Mouse (Mus musculus): ENCODE data around the gene Hbb-bs.
A peak's percentile ranks its signal among the peaks of the same experiment; 100 is the strongest.
"Not testable (repeated sequence)": the region's sequence is repeated elsewhere in the genome, so short reads cannot be mapped to it uniquely, and the experiment has no call there.

Gene Hbb-bs

DNA sequence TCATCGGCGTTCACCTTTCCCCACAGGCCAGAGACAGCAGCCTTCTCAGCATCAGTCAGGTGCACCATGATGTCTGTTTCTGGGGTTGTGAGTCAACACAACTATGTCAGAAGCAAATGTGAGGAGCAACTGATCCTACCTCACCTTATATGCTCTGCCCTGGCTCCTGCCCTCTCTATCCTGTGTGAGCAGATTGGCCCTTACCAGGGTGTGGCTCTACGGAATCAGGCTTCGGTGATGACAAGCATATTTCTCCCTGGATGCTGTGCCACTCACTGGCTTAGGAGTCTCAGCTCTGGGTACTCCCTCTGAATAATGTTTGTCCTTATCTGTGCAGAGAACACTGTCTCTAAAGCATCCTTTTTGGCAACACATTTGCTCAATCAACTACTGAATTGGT, at the start of gene Hbb-bs:
Gene Hbb-bs, minus strand, starts transcription at position 289 of the 400 bp plus-strand sequence.
- DNase-seq (ENCODE audit: low spot score), result no peak

DNA sequence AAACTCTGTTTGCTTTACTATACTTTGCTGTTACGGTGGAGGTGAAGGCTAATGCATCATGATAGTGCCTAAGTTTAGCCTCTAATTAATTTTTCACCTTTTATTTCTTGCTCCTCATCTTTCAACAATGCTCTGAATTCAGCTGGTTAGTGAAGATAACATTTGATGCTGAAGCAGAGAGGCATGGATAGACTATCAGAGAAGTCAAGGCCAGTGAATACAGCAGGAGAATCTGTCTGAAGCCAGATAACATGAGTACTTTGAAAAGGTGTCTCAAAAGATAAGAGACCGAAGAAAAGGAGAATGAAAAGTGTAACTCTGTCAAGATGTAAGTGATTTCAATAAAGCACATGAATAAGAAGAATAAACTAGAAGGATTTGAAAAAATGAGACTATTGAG, 49.2 kb upstream of the Hbb-bs start:
- DNase-seq (ENCODE audit: low spot score), result no peak

DNA sequence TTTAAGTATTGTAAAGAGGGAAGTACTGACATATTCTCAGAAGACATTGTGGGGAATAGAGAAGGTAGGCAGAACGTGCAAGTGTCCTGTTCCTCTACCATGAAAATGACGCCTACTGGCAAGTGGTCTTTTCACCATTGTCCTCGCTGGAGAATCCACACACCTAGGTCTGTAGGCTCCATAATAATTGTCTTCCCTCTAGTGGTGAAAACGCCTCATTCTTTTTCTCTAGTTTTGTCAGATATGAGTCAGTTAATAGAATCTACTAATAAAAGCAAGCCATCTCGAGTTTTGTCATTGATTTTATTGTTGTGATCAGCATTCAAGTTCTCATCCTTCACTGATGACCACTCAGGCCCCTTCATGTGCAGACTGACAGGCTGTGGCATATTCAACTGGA, 46.6 kb upstream of the Hbb-bs start:
- no peak for DNase-seq (ENCODE audit: low spot score)

DNA sequence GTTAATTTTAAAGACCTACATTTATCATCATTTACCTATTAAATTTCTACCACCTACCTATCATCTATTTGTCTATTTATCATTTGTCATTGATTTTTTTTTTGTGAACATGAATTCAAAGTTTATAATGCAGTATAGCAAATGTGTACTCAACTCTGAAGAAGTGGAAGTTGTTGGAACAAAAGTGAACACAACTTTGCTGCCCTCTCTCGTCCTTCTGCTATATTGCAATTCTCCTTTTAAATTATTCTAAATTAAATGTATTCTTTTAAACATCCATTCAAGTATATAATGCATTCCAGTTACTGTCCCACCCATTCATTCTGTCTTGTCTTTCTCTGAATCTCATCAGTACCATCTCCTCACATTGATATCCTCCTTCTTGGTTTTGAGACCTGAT, 45.2 kb upstream of the Hbb-bs start:
- no peak for DNase-seq (ENCODE audit: low spot score)

DNA sequence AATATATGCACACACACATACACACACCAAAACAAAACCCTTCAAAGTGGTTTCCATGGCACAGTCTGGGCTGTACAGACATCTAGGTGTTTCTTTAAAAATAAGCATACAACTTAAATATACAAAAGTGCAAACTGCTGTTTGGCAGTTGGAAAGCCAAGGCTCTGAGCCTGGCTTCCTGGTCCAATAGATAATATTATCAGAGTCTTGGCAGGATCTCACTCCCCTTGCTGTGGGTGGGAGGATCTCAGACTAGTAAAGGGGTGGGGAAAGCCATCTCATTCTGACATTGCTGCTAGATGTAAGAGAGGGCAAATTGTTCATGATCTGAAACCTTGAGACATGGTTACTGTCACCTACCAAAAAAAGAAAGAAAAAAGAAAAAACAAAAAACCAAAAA, 42.8 kb upstream of the Hbb-bs start:
- DNase-seq (ENCODE audit: low spot score), result no peak

DNA sequence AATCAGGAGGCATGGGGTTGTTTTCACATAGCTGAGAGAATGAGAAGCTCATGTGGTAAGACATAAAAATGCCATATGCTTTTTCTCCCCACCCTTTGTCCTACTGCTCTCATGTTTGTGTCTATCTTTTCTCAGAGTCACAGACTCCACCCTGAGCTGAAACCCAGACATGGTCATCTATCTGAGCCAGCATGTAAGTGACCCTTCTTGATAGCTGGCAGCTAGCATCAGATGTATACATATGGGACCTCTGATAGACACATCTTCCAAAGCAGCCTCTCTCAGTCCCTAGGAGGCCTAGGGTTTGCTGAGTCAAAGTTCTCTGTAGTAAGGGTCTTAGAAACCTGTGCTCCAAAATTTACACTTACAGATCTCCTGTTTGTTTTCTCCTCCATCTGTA, 37.8 kb upstream of the Hbb-bs start:
- DNase-seq (ENCODE audit: low spot score), result peak; percentile 17

DNA sequence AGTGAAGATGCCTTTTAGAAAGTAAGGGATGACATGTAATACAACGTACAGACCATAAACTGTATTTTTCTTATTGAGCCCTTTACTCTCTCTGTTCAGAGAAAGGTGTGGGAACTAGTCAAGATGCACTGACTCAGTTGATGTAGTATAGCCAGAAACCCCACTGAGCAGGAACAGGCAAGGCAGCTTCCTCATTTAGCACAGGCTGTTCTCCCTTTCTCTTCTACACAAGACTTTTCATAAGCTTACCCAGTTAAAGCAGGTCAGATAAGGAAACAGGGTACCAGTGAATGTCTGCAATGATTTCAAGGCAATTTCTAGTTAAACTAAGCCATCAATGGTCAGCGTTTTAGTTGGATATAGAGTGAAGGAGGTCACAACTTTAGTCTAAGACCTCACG, 33.6 kb upstream of the Hbb-bs start:
- DNase-seq (ENCODE audit: low spot score), result no peak

DNA sequence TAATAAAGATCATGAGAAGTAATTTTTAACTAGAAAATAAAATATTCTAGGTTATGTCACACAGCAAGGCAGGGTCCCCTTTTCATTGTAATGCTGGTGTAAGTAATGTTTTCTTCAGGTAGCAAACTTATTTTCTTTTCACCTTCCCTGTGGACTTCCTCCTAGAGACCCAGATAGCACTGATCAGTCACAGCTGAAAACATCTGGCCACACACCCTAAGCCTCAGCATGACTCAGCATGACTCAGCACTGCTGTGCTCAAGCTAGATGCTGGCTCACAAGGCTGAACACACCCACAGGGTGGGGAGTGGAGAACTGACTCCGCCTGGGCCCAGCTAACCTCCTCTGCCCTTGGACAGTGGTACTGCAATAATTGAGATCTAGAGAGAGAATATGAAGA, 33.0 kb upstream of the Hbb-bs start:
- DNase-seq (ENCODE audit: low spot score), result peak; percentile 66

DNA sequence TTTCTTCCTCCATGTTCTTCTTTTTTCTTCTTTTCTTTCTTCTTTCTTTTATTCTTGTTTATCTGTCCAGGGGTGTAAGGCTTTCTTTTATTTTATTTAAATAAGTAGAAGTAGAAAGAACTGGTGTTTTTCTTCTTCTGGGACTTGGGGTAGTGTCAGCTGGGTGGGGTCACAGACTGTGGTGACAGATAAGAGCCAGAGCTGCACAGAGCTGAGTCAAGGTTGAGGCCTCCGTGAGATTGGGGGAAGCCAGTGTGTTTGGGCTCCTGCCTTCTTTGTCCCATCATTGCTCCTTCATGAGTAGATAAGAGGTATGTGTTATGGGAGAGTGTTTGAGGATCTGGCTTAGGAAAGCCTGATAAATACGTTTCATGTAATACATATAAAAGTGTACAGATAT, 31.2 kb upstream of the Hbb-bs start:
- peak; percentile 41 for DNase-seq (ENCODE audit: low spot score)

DNA sequence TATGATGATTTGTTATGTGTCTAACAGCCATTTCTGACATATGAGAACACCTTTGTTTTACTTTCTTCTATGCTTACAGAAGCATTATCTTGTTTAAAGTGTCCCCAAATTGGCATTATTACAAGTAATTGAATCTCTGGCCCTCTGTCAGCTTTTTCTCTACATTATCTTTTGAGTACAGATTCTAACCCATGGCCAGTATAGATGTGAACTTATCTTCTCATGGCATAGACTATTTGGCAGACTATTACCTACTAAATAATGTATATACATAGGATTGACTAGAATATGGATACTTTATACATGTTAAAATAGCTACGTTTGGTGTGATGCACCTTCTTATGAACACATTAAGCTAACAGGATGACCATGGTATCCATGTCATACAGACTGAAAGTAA, 26.8 kb upstream of the Hbb-bs start:
- no peak for DNase-seq (ENCODE audit: low spot score)

DNA sequence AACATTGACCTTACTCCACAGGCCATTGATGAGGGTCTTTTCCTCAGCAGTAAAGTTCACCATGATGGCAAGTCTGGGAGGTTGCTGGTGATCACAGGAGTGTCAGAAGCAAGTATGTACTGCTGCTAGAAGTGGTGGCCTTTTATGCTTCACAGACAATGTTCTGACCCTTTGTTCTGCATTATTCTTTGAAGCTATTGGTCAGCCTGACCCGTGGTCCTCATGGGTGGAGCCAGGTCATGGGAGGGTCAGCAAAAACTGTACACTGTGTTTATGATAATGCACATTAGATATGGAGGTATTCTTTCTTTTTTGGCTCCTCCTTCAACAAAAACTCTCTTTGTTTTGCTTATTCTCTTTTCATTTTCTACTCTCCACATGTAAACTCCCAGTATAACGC, 25.2 kb upstream of the Hbb-bs start, which contains the start of gene Hbb-y:
Gene Hbb-y, minus strand, starts transcription at position 127 of the 400 bp plus-strand sequence.
- peak; percentile 28 for DNase-seq (ENCODE audit: low spot score)

DNA sequence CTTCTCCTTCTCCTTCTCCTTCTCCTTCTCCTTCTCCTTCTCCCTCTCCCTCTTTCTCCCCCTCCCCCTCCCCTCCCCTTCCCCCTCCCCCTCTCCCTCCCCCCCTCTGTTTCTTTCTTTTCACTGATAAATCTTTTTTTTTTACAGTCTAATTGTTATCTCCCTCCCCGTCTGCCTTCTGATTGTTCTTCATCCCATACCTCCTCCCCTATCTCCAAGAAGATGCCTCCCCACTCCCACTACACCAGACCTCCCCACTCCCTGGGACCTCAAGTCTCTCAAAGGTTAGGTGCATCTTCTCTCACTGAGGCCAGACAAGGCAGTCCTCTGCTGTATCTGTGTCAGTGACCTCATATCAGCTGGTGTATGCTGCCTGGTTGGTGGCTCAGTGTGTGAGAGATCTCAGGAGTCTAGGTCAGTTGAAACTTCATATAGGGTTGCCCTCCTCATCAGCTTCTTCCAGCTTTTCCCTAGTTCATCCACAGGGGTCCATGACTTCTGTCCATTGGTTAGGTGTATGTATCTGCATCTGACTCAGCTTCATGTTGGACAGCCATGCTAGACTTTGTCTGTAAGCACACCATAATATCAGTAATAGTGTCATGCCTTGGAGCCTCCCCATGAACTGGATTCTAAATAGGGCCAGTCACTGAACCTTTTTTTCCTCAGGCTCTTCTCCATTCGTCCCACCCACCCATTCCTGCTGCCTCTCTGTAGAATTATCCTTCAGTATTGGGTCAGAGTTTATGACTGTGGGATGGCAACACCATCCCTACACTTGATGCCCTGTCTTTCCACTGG, 16.8 kb upstream of the Hbb-bs start:
- DNase-seq (ENCODE audit: low spot score), result no peak

DNA sequence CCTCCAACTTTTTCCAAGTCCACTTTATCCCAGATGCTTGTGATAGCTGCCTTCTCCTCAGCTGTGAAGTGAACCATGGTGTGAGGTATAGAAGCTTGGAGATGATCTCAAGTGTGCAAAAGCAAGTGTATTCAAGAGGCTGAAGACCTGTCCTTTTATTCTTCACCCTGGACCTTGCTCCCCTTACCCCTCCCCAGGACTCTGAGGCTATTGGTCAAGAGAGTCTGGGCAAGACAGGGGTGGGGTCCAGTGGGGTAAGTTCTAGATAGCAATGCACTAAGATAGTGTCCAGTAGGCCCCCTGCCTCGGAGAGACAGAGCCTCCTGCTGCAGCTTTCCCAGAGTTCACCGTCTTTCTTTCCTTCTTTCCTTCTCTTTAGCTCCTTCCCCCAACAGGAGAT, 15.1 kb upstream of the Hbb-bs start, which contains the start of gene Hbb-bh1:
Gene Hbb-bh1, minus strand, starts transcription at position 131 of the 400 bp plus-strand sequence.
- DNase-seq (ENCODE audit: low spot score), result peak; percentile 36

DNA sequence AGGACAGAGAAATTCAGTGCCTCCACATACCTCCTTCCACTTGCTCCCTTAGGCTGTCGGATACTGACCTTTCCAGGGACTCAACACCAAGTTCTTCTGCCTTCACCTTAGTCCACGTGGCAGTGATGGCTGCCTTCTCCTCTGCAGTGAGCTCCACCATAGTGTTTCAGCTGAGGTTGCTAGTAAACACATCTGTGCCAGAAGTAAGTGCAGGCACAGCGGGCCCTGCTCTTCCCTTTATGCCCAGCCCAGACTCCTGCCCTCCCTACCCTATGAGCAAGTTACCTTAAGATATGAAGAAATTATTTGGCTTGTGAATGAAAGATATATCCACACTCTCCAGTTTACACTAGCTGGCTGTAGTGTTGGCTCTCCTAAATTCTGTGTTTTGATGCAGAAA, 12.4 kb upstream of the Hbb-bs start, which contains the start of gene Hbb-bh2:
Gene Hbb-bh2, minus strand, starts transcription at position 253 of the 400 bp plus-strand sequence.
- no peak for DNase-seq (ENCODE audit: low spot score)

DNA sequence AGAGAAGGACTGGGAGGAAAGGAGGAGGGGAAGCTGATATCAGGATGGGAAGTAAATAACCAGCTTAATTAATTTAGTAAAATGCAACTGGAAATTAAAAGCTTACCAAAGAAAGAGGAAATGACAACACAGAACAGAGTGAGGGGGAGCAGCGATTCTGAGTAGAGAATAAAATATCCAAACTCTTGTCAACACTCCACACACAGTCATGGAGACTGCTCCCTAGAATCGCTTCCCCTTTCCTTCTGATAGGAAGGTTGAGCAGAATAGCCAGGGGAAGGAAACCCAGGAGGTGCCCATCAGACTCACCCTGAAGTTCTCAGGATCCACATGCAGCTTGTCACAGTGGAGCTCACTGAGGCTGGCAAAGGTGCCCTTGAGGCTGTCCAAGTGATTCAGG, 757 bp downstream of the Hbb-bs start:
- DNase-seq (ENCODE audit: low spot score), result not testable (repeated sequence)

DNA sequence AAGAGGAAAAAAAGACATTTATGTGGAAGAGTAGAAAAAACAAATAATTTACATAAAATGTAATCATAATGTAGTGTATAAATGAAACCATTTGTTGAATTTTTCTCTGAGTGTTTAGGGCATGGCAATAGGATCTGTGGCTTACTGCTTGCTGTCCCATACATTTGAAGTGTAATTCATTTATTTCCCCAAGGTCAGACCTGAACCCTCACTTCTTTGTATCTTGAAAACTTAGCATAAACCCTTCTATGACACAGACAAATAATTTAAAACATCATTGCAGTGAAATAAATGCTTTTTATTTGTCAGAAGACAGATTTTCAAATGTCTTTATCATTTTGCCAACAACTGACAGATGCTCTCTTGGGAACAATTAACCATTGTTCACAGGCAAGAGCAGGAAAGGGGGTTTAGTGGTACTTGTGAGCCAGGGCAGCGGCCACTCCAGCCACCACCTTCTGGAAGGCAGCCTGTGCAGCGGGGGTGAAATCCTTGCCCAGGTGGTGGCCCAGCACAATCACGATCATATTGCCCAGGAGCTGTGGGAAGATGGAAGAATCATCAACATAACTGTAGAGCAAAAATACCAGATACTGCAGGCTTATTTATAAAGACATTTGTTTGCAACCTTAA, 1.5 kb downstream of the Hbb-bs start:
- DNase-seq (ENCODE audit: low spot score), result no peak

DNA sequence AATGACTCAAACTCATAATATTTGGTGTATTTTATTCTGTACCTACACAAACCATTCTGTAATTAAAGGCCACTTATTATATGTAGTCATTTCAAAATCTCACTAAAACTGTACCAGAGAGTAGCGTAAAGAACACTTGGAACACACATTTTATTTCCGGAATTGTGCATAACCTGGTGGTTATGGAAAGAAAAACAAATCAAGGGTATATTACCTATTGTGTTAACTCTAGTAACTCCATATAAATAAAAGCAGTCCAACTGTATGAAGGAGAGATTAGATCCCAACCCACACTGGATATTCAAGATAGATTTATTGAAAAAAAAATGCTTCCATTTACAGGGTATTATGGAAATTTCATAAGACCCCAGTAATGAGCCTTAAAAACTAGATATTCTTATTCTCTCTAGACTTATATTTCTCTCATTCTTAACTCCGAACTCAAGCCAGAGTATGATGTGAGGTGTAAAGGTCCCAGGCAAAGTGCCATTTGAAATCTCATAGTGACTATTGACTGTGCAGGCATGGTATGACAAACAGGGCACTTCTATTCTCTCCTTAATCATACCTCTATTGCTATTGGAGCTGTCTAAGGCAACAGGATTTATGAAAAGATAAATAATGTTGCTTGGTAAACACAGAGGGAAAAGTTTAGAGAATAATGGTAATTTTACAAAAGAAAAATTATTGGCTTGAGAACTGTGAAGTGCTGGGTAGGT, 2.2 kb downstream of the Hbb-bs start:
- DNase-seq (ENCODE audit: low spot score), result no peak

DNA sequence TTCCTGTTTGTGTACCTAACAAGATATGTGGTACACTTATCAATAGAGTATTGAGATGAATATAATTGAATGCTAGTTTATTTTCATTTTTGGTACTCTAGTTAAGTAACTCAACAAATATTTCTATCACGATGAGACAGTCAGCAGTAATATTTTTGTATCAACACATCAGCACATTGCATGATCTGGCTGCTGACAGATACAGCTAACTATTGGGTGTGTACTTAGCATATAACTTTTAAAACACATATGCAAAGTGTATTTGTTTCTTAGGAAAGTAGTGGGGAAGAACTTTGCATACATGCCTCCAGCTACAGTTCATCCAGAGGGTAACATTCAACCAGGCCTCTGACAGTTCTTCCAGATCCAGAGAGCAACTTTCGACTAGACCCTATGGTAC, 3.3 kb downstream of the Hbb-bs start:
- DNase-seq (ENCODE audit: low spot score), result no peak

DNA sequence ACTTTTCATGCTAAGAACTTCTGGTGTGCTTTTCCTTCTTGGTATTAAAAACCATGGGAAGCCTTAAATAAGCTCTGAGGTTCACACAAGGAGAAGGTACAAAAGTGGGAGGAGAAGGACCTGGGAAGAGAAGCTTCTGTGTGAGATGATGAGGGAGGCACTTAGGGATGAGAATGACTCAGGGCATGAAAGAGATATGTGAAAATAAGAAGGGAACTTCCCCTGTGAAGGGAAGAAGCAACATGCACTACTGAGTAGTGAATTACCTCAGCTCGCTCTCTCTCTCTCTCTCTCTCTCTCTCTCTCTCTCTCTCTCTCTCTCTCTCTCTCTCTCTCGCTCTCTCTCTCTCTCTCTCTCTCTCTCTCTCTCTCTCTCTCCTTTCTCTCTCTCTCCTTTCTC, 12.8 kb downstream of the Hbb-bs start:
- not testable (repeated sequence) for DNase-seq (ENCODE audit: low spot score)

DNA sequence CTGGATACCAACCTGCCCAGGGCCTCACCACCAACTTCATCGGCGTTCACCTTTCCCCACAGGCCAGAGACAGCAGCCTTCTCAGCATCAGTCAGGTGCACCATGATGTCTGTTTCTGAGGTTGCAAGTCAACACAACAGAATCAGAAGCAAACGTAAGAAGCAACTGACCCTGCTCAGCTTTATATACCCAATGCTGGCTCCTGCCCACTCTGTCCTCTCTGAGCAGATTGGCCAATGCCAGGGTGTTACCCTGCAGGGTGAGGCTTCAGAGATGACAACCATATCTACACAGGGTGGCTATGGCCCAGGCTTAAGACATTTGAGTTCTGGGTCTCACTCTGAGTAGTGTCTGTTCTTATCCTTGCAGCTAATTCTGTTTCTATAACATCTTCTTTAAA, 14.1 kb downstream of the Hbb-bs start, which contains the start of gene Hbb-bt:
Gene Hbb-bt, minus strand, starts transcription at position 231 of the 400 bp plus-strand sequence.
- no peak for DNase-seq (ENCODE audit: low spot score)

DNA sequence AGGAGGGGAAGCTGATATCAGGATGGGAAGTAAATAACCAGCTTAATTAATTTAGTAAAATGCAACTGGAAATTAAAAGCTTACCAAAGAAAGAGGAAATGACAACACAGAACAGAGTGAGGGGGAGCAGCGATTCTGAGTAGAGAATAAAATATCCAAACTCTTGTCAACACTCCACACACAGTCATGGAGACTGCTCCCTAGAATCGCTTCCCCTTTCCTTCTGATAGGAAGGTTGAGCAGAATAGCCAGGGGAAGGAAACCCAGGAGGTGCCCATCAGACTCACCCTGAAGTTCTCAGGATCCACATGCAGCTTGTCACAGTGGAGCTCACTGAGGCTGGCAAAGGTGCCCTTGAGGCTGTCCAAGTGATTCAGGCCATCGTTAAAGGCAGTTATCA, 14.7 kb downstream of the Hbb-bs start:
- not testable (repeated sequence) for DNase-seq (ENCODE audit: low spot score)

DNA sequence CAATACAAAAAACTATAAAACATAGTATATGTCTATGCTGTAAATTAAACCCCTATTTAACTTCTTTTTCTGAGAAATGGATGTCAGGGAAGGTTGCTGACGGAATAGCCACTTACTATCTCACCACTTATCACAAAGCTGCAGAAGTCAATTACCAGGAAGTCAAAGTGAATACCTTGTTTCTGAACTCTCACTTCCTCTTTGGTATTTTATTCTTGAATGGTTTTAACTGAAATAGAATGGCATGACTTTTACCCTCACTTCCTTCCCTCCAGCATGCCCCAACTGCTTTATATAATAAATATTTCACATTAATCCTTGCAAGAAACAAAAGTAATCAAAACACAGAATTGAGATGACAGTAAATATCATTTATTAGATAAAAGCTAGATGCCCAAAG, 15.7 kb downstream of the Hbb-bs start:
- no peak for DNase-seq (ENCODE audit: low spot score)

Data from yolk sac, embryonic 10.5 days (tissue).